Mouse (Mus musculus): ENCODE measurements around the gene Tspo. TPM values are rescaled to one million over a fixed set of nuclear protein-coding genes. Genes with fewer than 3 reads are reported as not detected.

The Tspo gene
- polyA plus RNA-seq, 1 experiment from 2014 or later = 226 TPM

- peak; percentile 51 for DNase-seq (ENCODE audit: low read depth, low spot score)
- peak; percentile 77 for ATAC-seq
- ChIA-PET POLR2A (no interaction called here), CTCF (interaction anchor here (0.8 kb wide), 1 partner anchor 13 kb away, joined by 3 read pairs; no protein-coding TSS in a partner anchor)
- in situ Hi-C loops (cut with MboI; ENCODE audit: low pct_unique_long_range_greater_than_20kb) = no loop called here
- TF ChIP-seq CTCF (IDR thresholded peaks at IDR 0.05) = no peak
- H3K27me3 ChIP-seq = no peaks in the 10 kb centered on the region
Measured at GRCm38 (mm10) chr15:83565434-83565833, 2.0 kb downstream of the Tspo start.

GRCm38 (mm10) chr15:83566006-83566405, 2.6 kb downstream of the Tspo start:
- DNase-seq (ENCODE audit: low read depth, low spot score) = no peak
- TF ChIP-seq CTCF (IDR thresholded peaks at IDR 0.05) = no peak
- H3K27me3 ChIP-seq = no peaks in the 10 kb centered on the region
- in situ Hi-C loops (cut with MboI; ENCODE audit: low pct_unique_long_range_greater_than_20kb) = no loop called here
- ChIA-PET CTCF (interaction anchor here (0.8 kb wide), 1 partner anchor 13 kb away, joined by 3 read pairs; no protein-coding TSS in a partner anchor), POLR2A (interaction anchor here (0.6 kb wide), 1 partner anchor 8 kb away, joined by 3 read pairs; no protein-coding TSS in a partner anchor)
- no peak for ATAC-seq

GRCm38 (mm10) chr15:83567728-83568127, 4.3 kb downstream of the Tspo start:
- in situ Hi-C loops (cut with MboI; ENCODE audit: low pct_unique_long_range_greater_than_20kb) = no loop called here
- ChIA-PET POLR2A (interaction anchor here (0.5 kb wide), 1 partner anchor 401 kb away, joined by 3 read pairs; no protein-coding TSS in a partner anchor), CTCF (no interaction called here)
- no peak for DNase-seq (ENCODE audit: low read depth, low spot score)
- H3K27me3 ChIP-seq = no peaks in the 10 kb centered on the region
- no peak for ATAC-seq
- no peak for TF ChIP-seq CTCF (IDR thresholded peaks at IDR 0.05)

GRCm38 (mm10) chr15:83568544-83568943, 5.2 kb downstream of the Tspo start:
- ATAC-seq (no peak), DNase-seq (ENCODE audit: low read depth, low spot score) (no peak)
- ChIA-PET CTCF (no interaction called here), POLR2A (no interaction called here)
- in situ Hi-C loops (cut with MboI; ENCODE audit: low pct_unique_long_range_greater_than_20kb) = no loop called here
- no peak for TF ChIP-seq CTCF (IDR thresholded peaks at IDR 0.05)
- no peaks in the 10 kb centered on the region for H3K27me3 ChIP-seq

GRCm38 (mm10) chr15:83569682-83570081, 6.3 kb downstream of the Tspo start:
- in situ Hi-C loops (cut with MboI; ENCODE audit: low pct_unique_long_range_greater_than_20kb) = no loop called here
- ChIA-PET POLR2A (no interaction called here), CTCF (interaction anchor here (1.0 to 1.2 kb wide), 2 partner anchors 12 to 25 kb away, joined by 3 read pairs; no protein-coding TSS in a partner anchor)
- no peak for ATAC-seq
- no peak for TF ChIP-seq CTCF (IDR thresholded peaks at IDR 0.05)
- DNase-seq (ENCODE audit: low read depth, low spot score) = no peak
- H3K27me3 ChIP-seq = no peaks in the 10 kb centered on the region

GRCm38 (mm10) chr15:83570641-83571040, 7.2 kb downstream of the Tspo start:
- H3K27me3 ChIP-seq = no peaks in the 10 kb centered on the region
- ATAC-seq (no peak), DNase-seq (ENCODE audit: low read depth, low spot score) (no peak)
- ChIA-PET CTCF (interaction anchor here (0.9 to 1.2 kb wide), 3 partner anchors 11 to 24 kb away, joined by 3 read pairs; no protein-coding TSS in a partner anchor), POLR2A (interaction anchor here (0.5 kb wide), 1 partner anchor 381 kb away, joined by 5 read pairs; no protein-coding TSS in a partner anchor)
- no peak for TF ChIP-seq CTCF (IDR thresholded peaks at IDR 0.05)
- in situ Hi-C loops (cut with MboI; ENCODE audit: low pct_unique_long_range_greater_than_20kb) = no loop called here

- H3K27me3 ChIP-seq = no peaks in the 10 kb centered on the region
- POLR2A ChIA-PET = no interaction called here
- DNase-seq (ENCODE audit: low read depth, low spot score) (no peak), ATAC-seq (peak; percentile 9)
- CTCF ChIA-PET = interaction anchor here (1.1 kb wide), 1 partner anchor 12 kb away, joined by 3 read pairs; no protein-coding TSS in a partner anchor
- no peak for TF ChIP-seq CTCF (IDR thresholded peaks at IDR 0.05)
- in situ Hi-C loops (cut with MboI; ENCODE audit: low pct_unique_long_range_greater_than_20kb) = no loop called here
Measured at GRCm38 (mm10) chr15:83571636-83572035, 8.2 kb downstream of the Tspo start.

- ATAC-seq = no peak
- no peaks in the 10 kb centered on the region for H3K27me3 ChIP-seq
- no peak for DNase-seq (ENCODE audit: low read depth, low spot score)
- ChIA-PET CTCF (interaction anchor here (1.1 kb wide), 1 partner anchor 13 kb away, joined by 3 read pairs; no protein-coding TSS in a partner anchor), POLR2A (no interaction called here)
- in situ Hi-C loops (cut with MboI; ENCODE audit: low pct_unique_long_range_greater_than_20kb) = no loop called here
- TF ChIP-seq CTCF (IDR thresholded peaks at IDR 0.05) = no peak
Measured at GRCm38 (mm10) chr15:83572132-83572531, 8.7 kb downstream of the Tspo start.

GRCm38 (mm10) chr15:83573606-83574005, 10.2 kb downstream of the Tspo start:
- POLR2A ChIA-PET = interaction anchor here (0.6 kb wide), 1 partner anchor 8 kb away, joined by 3 read pairs; no protein-coding TSS in a partner anchor
- CTCF ChIA-PET = no interaction called here
- H3K27me3 ChIP-seq = no peaks in the 10 kb centered on the region
- DNase-seq (ENCODE audit: low read depth, low spot score) (no peak), ATAC-seq (no peak)
- in situ Hi-C loops (cut with MboI; ENCODE audit: low pct_unique_long_range_greater_than_20kb) = no loop called here
- no peak for TF ChIP-seq CTCF (IDR thresholded peaks at IDR 0.05)

GRCm38 (mm10) chr15:83574731-83575351, 11.4 kb downstream of the Tspo start:
- ChIA-PET CTCF (interaction anchor here (0.8 to 1.6 kb wide), 3 partner anchors 9 to 18 kb away, joined by 3 to 5 read pairs (median 4); no protein-coding TSS in a partner anchor), POLR2A (no interaction called here)
- peak; percentile 80 for ATAC-seq
- in situ Hi-C loops (cut with MboI; ENCODE audit: low pct_unique_long_range_greater_than_20kb) = no loop called here
- no peaks in the 10 kb centered on the region for H3K27me3 ChIP-seq
- DNase-seq (ENCODE audit: low read depth, low spot score) = peak; percentile 83
- TF ChIP-seq CTCF (IDR thresholded peaks at IDR 0.05) = no peak

- no peaks in the 10 kb centered on the region for H3K27me3 ChIP-seq
- POLR2A ChIA-PET = no interaction called here
- in situ Hi-C loops (cut with MboI; ENCODE audit: low pct_unique_long_range_greater_than_20kb) = no loop called here
- CTCF ChIA-PET = interaction anchor here (1.2 to 1.6 kb wide), 2 partner anchors 8 to 17 kb away, joined by 4 to 5 read pairs; no protein-coding TSS in a partner anchor
- ATAC-seq (no peak), DNase-seq (ENCODE audit: low read depth, low spot score) (no peak)
- no peak for TF ChIP-seq CTCF (IDR thresholded peaks at IDR 0.05)
Measured at GRCm38 (mm10) chr15:83575543-83575942, 12.2 kb downstream of the Tspo start.
